In the genomic region with DNA sequence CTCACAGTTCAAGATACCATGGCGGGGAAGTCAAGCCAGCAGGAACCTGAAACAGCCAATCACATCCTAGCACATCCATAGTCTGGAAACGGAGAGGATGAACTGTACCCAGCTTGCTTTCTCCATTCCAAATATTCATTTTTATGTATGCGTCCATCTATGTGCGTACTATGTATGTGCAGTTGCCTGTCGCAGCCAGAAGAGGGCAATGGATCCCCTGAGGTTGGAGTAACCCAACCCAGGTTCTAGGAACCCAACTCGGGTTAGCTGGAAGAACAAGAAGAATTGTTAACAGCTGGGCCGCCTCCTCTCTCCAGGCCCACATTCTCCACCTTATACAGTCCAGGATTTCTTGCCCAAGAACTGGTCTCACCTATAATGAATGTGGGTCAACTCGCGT, we compare ENCODE assay signal across 27 mouse cellular contexts. TPM values are rescaled to one million over a fixed set of nuclear protein-coding genes. Genes with fewer than 3 reads are reported as not detected.
A peak's percentile ranks its signal among the peaks of the same experiment; 100 is the strongest.
DNase-seq lines count a peak whose midpoint lies in the region; TF ChIP-seq lines count a peak whose summit lies in the region.
"Had no signal": no experiment of that assay in that cellular context is flagged by ENCODE, and none has a peak within 500 bp of the region (broad histone marks: within the 10 kb centered on the region; RNA-seq: fewer than 3 reads in every experiment).

No protein-coding gene starts in this region.

- no peaks in the 10 kb centered on the region for H3K4me1 ChIP-seq in E14TG2a.4 (replicated peaks; ENCODE audit: low read depth, low read length)
- H3K4me1 ChIP-seq: embryonic facial prominence, embryonic 12.5 days; limb, embryonic 12.5 days had no signal

- no peak overlapping the region for H3K27ac ChIP-seq in layer of hippocampus, adult 2 months
- H3K27ac ChIP-seq: embryonic facial prominence, embryonic 12.5 days; hindbrain, embryonic 12.5 days; hindbrain, postnatal 0 days; limb, embryonic 12.5 days; stomach, postnatal 0 days had no signal

- intact Hi-C loops in gastrocnemius, postnatal 36 days (cut with DNase I), result no loop called here

- TF ChIP-seq POLR2A in brain, embryonic 14.5 days (IDR thresholded peaks at IDR 0.05; ENCODE audit: borderline replicate concordance, extremely low read depth, insufficient read depth, insufficient read length, poor library complexity, severe bottlenecking), result no peak

- H3K27me3 ChIP-seq in E14TG2a.4 (ENCODE audit: insufficient read depth, low read length), result peaks cover 2% of the 10 kb centered on the region; the same call in 1 of the 2 replicates
- H3K27me3 ChIP-seq: embryonic facial prominence, embryonic 12.5 days; hindbrain, embryonic 12.5 days; limb, embryonic 12.5 days had no signal

- no peaks in the 10 kb centered on the region for H3K9me3 ChIP-seq in E14TG2a.4 (ENCODE audit: low read length)
- H3K9me3 ChIP-seq: embryonic facial prominence, embryonic 12.5 days; hindbrain, embryonic 12.5 days; limb, embryonic 12.5 days had no signal

- H3K4me3 ChIP-seq in layer of hippocampus, adult 2 months, result no peak overlapping the region
- no peak overlapping the region for H3K4me3 ChIP-seq in E14TG2a.4 (replicated peaks; ENCODE audit: low read length)
- H3K4me3 ChIP-seq: embryonic facial prominence, embryonic 12.5 days; hindbrain, embryonic 12.5 days; limb, embryonic 12.5 days had no signal

- TF ChIP-seq CTCF in layer of hippocampus, adult 2 months (conservative IDR thresholded peaks at IDR 0.05), result peak; percentile 65
- peak; percentile 36 for TF ChIP-seq CTCF in E14TG2a.4 (conservative IDR thresholded peaks at IDR 0.05; ENCODE audit: low read length)
- TF ChIP-seq CTCF in brain, embryonic 14.5 days (IDR thresholded peaks at IDR 0.05; ENCODE audit: borderline replicate concordance, extremely low read depth, insufficient read depth, insufficient read length), result peak; percentile 17; the same call in 1 of the 2 replicates

- H3K36me3 ChIP-seq in E14TG2a.4 (ENCODE audit: insufficient read depth, low read length), result no peaks in the 10 kb centered on the region
- H3K36me3 ChIP-seq: embryonic facial prominence, embryonic 12.5 days; hindbrain, embryonic 12.5 days; limb, embryonic 12.5 days had no signal

- no peak for DNase-seq in layer of hippocampus, adult 2 months (ENCODE audit: low spot score in 2 of 2)
- DNase-seq in layer of hippocampus, adult 9-11 months, result no peak
- DNase-seq in ES-CJ7 (ENCODE audit: low read depth, low spot score), result peak; percentile 8
- no peak for DNase-seq in brain, embryonic 14.5 days (ENCODE audit: low read depth)
- DNase-seq in gastrocnemius, postnatal 10 days, result no peak
- DNase-seq in gastrocnemius, postnatal 36 days, result no peak
- DNase-seq: adrenal gland, postnatal 25 days; B cell, adult 2 months; cerebellum, adult 2 months; cerebellum, postnatal 25 days; gastrocnemius, postnatal 25 days; heart, adult 18-20 months; heart, postnatal 36 days; kidney, adult 11 months; kidney, postnatal 36 days; liver, postnatal 0 days; lung, postnatal 36 days; right cerebral cortex, postnatal 25 days; thymus, adult 18-20 months; thymus, postnatal 25 days had no signal

RNA-seq across cellular contexts. Expression of gene St6galnac5, which starts 31.1 kb away (rescaled TPM):
- 100 to 1,000 TPM; 125 to 133 TPM for total RNA-seq in layer of hippocampus, adult 2 months (2021)
- polyA plus RNA-seq in brain, embryonic 14.5 days (2012; rRNA removed), result 17.7 and 24.4 TPM in 2 replicates
- total RNA-seq in gastrocnemius, postnatal 10 days (2021), result under 1 TPM; 0.18 to 0.33 TPM
- under 1 TPM; 0.05 to 0.12 TPM for total RNA-seq in gastrocnemius, postnatal 36 days (2021)
- total RNA-seq: heart, adult 18-20 months; heart, postnatal 36 days; liver, adult 2 months had no signal
- polyA plus RNA-seq: liver, adult 2 months had no signal

Comparison
In these comparisons a context has a peak if more than half of its experiments do, and no peak if none do; other contexts are left out.
1. RNA of gene St6galnac5, which starts 31.1 kb away (total RNA-seq): 125 to 133 TPM in layer of hippocampus, adult 2 months; 0.18 to 0.33 TPM in gastrocnemius, postnatal 10 days and 0.05 to 0.12 TPM in gastrocnemius, postnatal 36 days; every median in the first group is over 10 times any median in the second.
2. Peak in every context shown above with its lines, with median percentiles within 50 percentile points of each other: CTCF ChIP-seq.